Mouse (Mus musculus): ENCODE measurements around the gene Plekhm2. TPM values are rescaled to one million over a fixed set of nuclear protein-coding genes. Genes with fewer than 3 reads are reported as not detected.

Plekhm2 gene
- polyA plus RNA-seq, 1 experiment = 24.8 TPM

DNA sequence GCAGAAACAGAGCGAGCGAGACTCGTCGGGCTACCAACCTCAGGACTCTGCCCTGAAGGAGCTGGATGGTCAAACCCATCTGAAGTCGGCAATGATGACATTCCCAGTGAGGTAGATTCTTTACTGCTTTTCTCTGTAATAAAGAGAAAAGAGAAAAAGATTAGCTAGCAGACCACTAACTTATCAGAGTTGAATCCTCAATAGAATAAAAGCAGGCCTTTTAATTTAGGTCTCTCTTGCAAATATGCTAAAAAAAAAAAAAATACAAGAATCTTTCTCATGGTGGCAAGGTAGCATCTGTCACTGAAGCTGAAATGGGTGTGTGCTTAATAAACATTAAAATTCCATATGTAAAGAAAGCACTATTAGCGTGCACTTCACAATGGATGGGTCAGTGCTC, 20.8 kb upstream of the Plekhm2 start, which contains the start of gene Rsc1a1:
Gene Rsc1a1, minus strand, starts transcription at position 101 of the 400 bp plus-strand sequence.
- TF ChIP-seq FLI1 (IDR thresholded peaks at IDR 0.05; ENCODE audit: low read length) = no peak
- no peak for TF ChIP-seq GATA1 (IDR thresholded peaks at IDR 0.05; ENCODE audit: borderline replicate concordance, low read length)
- no peaks in the 10 kb centered on the region for H3K27me3 ChIP-seq (replicated peaks)
- H3K9me3 ChIP-seq = no peaks in the 10 kb centered on the region
- H3K4me1 ChIP-seq = peaks cover 25% of the 10 kb centered on the region
- peaks cover 89% of the 10 kb centered on the region for H3K36me3 ChIP-seq (replicated peaks; ENCODE audit: low read length)
- H3K4me3 ChIP-seq (replicated peaks) = no peak within 1 kb of the TSS

DNA sequence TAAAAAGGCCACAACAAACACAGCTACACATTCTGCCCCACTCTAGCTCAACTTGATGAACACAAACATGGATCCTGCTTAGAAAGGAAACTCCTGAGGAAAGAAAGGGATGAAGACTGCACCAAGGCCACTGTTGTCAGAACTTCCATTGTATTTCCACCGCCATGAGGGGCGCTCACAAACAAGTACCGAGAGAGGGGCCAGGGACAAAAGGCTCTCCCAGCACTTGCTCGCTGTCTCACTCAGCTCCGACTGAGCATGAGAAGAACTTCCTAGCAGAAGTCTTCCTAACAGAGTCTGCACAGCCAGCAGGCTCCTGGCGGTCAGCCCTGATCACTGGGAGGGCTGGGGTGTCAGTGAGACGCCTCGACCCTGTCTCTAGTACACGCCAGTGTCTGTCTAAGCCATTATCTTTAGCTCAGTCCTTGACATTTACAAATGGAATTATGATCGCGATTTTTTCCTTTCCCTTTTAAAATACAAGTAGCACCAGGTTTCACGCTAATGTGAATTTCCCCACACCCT, 18.1 kb upstream of the Plekhm2 start:
- peaks cover 75% of the 10 kb centered on the region for H3K36me3 ChIP-seq (replicated peaks; ENCODE audit: low read length)
- no peak for TF ChIP-seq FLI1 (IDR thresholded peaks at IDR 0.05; ENCODE audit: low read length)
- TF ChIP-seq GATA1 (IDR thresholded peaks at IDR 0.05; ENCODE audit: borderline replicate concordance, low read length) = no peak
- no peaks in the 10 kb centered on the region for H3K27me3 ChIP-seq (replicated peaks)
- no peaks in the 10 kb centered on the region for H3K9me3 ChIP-seq
- no peak overlapping the region for H3K4me3 ChIP-seq (replicated peaks)
- H3K4me1 ChIP-seq = peaks cover 25% of the 10 kb centered on the region

DNA sequence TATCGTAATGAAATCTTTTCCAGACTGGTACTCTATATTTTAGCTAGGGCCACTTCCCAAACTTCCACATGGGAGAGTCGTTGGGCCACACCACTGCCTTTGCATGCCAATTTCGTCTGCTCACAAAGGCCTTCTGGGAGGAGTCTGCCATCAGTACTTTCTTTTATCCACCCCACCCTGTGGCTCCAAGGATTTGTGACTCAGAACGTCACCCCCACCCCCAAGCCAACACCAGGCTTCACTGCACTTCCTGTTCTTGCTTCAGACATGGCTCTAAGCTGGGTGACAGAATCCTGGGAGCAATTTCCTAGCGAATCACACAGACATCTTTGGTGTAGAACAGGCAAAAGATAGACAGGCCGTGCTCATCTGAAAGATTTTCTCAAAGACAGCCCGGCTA, 17.1 kb upstream of the Plekhm2 start:
- Histone ChIP-seq H3K36me3 (replicated peaks; ENCODE audit: low read length) (peaks cover 68% of the 10 kb centered on the region), H3K27me3 (replicated peaks) (no peaks in the 10 kb centered on the region)

DNA sequence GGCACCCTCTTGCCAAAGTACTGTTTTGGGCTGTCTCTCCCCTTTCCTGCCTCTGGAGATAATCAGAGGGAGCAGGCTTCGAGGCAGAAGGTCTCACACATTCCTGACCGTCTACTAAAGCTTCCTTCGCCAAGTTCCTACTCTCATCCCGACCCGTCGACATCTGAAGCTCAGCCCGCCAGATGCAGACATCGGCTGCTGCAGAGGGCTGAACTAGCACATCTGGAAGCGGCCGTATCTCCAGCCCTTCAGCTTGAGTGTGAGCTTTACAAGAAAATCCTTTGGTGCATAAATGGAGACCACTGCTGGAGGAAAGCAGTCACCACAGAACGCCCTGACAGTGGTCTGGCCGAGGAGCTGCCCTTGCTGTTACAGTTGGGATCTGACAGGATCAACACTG, 16.2 kb upstream of the Plekhm2 start:
- TF ChIP-seq FLI1 (IDR thresholded peaks at IDR 0.05; ENCODE audit: low read length) = no peak
- TF ChIP-seq GATA1 (IDR thresholded peaks at IDR 0.05; ENCODE audit: borderline replicate concordance, low read length) = no peak
- no peaks in the 10 kb centered on the region for H3K9me3 ChIP-seq
- no peak overlapping the region for H3K4me3 ChIP-seq (replicated peaks)
- no peaks in the 10 kb centered on the region for H3K27me3 ChIP-seq (replicated peaks)
- peaks cover 38% of the 10 kb centered on the region for H3K4me1 ChIP-seq
- peaks cover 60% of the 10 kb centered on the region for H3K36me3 ChIP-seq (replicated peaks; ENCODE audit: low read length)

More for the DNA sequence above, 17.1 kb upstream of the Plekhm2 start:
- no peak overlapping the region for H3K4me3 ChIP-seq (replicated peaks)
- TF ChIP-seq GATA1 (IDR thresholded peaks at IDR 0.05; ENCODE audit: borderline replicate concordance, low read length) = no peak
- no peak for TF ChIP-seq FLI1 (IDR thresholded peaks at IDR 0.05; ENCODE audit: low read length)
- peaks cover 29% of the 10 kb centered on the region for H3K4me1 ChIP-seq
- H3K9me3 ChIP-seq = no peaks in the 10 kb centered on the region

DNA sequence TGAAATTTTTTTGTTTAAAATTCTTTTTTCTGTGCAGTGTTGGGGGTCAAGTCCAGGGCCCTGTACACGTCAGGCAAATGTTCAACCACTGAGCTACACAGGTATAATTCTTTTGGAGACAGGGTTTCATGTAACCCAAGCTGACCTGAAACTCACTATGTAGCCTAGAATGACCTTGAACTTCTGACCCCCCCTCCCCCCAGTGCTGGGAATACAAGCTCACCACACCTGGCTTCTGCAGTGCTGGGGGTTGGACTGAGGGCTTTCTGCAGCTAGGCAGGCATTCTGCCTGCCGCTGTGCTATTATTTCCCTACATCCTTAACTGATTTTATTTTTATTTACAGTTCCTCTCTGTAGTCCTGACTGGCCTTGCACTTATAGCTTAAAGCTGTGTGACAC, 14.3 kb upstream of the Plekhm2 start:
- no peak for TF ChIP-seq FLI1 (IDR thresholded peaks at IDR 0.05; ENCODE audit: low read length)
- no peak for TF ChIP-seq GATA1 (IDR thresholded peaks at IDR 0.05; ENCODE audit: borderline replicate concordance, low read length)
- H3K9me3 ChIP-seq = no peaks in the 10 kb centered on the region

DNA sequence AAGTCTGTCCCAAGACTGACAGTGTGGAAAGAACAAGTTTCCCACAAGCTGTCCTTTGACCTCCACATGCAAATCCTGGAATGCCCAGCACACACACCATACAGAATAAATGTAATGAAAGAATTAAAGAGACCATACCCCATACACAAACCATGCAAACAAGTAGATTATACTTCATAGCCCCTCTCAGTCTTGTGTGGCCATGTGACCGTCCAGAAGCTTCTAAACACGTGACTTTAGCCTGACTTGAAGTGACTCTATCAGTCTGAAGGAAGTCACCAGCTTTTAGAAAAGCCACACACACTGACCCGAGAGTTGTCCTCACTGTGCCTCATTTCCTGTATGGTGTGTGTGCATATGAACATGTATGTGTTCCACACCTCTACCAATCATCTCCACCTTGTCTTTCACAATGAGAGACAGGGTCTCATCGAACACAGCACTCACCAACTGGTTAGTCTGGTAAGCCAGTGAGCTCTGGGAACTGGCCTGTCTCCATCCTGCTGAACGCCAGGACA, 11.8 kb upstream of the Plekhm2 start:
- Histone ChIP-seq H3K36me3 (replicated peaks; ENCODE audit: low read length) (peaks cover 17% of the 10 kb centered on the region), H3K9me3 (no peaks in the 10 kb centered on the region), H3K4me3 (replicated peaks) (no peak overlapping the region), H3K27me3 (replicated peaks) (peaks cover 18% of the 10 kb centered on the region), H3K4me1 (peaks cover 24% of the 10 kb centered on the region)
- TF ChIP-seq GATA1 (IDR thresholded peaks at IDR 0.05; ENCODE audit: borderline replicate concordance, low read length) (no peak), FLI1 (IDR thresholded peaks at IDR 0.05; ENCODE audit: low read length) (no peak)

More for the DNA sequence above, 14.3 kb upstream of the Plekhm2 start:
- no peak overlapping the region for H3K4me3 ChIP-seq (replicated peaks)
- H3K4me1 ChIP-seq = peaks cover 37% of the 10 kb centered on the region
- peaks cover 41% of the 10 kb centered on the region for H3K36me3 ChIP-seq (replicated peaks; ENCODE audit: low read length)
- H3K27me3 ChIP-seq (replicated peaks) = peaks cover 6% of the 10 kb centered on the region

DNA sequence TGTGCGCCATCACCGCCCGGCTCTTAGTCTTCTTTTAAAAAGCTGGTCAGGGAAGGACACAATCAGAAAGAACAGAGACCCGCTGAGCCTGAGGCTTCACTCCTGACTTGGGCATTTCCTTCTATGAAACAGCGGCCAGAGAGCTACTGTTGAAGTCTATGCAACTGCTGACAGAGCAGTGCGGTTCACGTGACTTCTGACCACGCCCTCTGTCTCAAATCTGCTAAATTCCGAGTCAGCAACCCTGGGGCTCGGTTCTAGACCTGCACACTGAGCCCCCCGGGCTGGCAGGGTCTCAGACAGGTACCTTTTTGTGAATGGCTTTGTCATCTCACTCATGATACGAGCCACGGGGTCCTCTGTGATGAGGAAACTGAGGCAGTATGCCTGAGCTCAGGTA, 7.6 kb upstream of the Plekhm2 start:
- no peak for TF ChIP-seq FLI1 (IDR thresholded peaks at IDR 0.05; ENCODE audit: low read length)
- TF ChIP-seq GATA1 (IDR thresholded peaks at IDR 0.05; ENCODE audit: borderline replicate concordance, low read length) = no peak
- H3K36me3 ChIP-seq (replicated peaks; ENCODE audit: low read length) = no peaks in the 10 kb centered on the region
- H3K9me3 ChIP-seq = no peaks in the 10 kb centered on the region
- peaks cover 27% of the 10 kb centered on the region for H3K27me3 ChIP-seq (replicated peaks)
- peaks cover 24% of the 10 kb centered on the region for H3K4me1 ChIP-seq
- H3K4me3 ChIP-seq (replicated peaks) = no peak overlapping the region

DNA sequence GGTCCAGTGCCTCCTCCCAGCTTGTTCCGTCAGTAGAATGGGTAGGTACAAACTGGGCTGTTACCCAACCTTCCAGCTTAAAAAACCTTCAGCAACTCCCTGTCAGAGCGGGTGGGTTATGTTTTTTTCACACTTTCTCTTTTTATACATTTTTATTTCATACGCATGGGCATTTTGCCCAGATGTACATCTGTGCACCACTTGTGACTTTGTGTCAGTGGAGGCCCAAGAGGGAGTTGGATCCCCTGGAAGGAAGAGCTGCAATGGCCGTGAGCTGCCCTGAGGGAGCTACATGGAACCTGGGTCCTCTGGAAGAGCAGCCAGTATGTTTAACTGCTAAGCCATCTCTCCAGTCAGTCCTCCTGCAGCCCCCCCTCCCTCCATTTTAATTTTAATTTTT, 6.7 kb upstream of the Plekhm2 start:
- Histone ChIP-seq H3K9me3 (no peaks in the 10 kb centered on the region), H3K4me3 (replicated peaks) (no peak overlapping the region), H3K36me3 (replicated peaks; ENCODE audit: low read length) (no peaks in the 10 kb centered on the region), H3K4me1 (peaks cover 15% of the 10 kb centered on the region), H3K27me3 (replicated peaks) (peaks cover 31% of the 10 kb centered on the region)
- no peak for TF ChIP-seq GATA1 (IDR thresholded peaks at IDR 0.05; ENCODE audit: borderline replicate concordance, low read length)
- no peak for TF ChIP-seq FLI1 (IDR thresholded peaks at IDR 0.05; ENCODE audit: low read length)

DNA sequence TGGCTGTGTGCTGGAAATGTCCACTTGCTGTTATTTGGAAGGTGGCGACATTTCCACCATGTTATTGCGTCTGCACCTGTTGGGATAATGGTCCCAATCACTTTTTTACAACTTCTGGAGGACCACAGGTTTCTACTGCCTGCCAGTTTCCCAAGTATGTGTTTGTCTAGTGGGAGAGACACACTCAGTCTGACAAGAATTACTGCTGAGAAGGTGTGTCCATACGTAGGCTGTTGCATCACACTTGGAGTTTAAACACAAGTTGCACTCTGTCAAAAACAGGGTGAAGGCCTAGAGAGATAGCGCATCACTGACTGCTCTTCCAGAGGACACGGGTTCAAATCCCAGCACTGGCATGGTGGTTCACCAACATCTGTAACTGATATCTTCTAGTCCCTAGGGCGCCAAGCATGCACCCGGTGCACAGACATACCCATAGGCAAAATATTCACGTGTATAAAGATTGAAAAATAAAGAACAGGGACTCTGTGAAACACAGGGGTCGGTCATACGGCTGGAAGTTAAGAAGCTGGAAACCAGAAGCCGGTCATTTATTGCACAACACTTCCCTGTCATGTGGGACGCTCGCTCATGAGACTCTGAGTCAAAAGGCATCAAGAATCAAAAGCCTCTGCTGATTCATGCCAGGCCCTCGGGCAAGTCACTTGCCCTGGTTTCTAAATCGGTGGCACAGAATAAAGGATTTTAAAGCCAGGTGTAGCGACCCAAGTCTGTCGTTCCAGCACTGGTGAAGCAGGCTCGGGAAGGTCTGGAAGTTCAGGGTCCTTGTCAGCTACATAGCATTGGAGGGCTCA, 5.4 kb upstream of the Plekhm2 start:
- Histone ChIP-seq H3K4me3 (replicated peaks) (no peak overlapping the region), H3K4me1 (peaks cover 10% of the 10 kb centered on the region; the same call in 1 of the 2 replicates), H3K9me3 (no peaks in the 10 kb centered on the region), H3K27me3 (replicated peaks) (peaks cover 33% of the 10 kb centered on the region), H3K36me3 (replicated peaks; ENCODE audit: low read length) (no peaks in the 10 kb centered on the region)
- no peak for TF ChIP-seq FLI1 (IDR thresholded peaks at IDR 0.05; ENCODE audit: low read length)
- TF ChIP-seq GATA1 (IDR thresholded peaks at IDR 0.05; ENCODE audit: borderline replicate concordance, low read length) = no peak

All from megakaryocyte, embryonic 14.5 days (primary cell).